Mouse (Mus musculus): Measurements from ENCODE around the gene Dcbld1.

The Dcbld1 gene

GRCm38 (mm10) chr10:52233301-52233968 lies at the start of gene Dcbld1:
Gene Dcbld1, plus strand, starts transcription at chr10:52233619.
- DNase-seq (ENCODE audit: low spot score in 2 of 2) = peak; percentile 26 to 40

GRCm38 (mm10) chr10:52185900-52186299 lies 47.5 kb upstream of the Dcbld1 start:
- no peak for DNase-seq (ENCODE audit: low spot score in 2 of 2)

DNA sequence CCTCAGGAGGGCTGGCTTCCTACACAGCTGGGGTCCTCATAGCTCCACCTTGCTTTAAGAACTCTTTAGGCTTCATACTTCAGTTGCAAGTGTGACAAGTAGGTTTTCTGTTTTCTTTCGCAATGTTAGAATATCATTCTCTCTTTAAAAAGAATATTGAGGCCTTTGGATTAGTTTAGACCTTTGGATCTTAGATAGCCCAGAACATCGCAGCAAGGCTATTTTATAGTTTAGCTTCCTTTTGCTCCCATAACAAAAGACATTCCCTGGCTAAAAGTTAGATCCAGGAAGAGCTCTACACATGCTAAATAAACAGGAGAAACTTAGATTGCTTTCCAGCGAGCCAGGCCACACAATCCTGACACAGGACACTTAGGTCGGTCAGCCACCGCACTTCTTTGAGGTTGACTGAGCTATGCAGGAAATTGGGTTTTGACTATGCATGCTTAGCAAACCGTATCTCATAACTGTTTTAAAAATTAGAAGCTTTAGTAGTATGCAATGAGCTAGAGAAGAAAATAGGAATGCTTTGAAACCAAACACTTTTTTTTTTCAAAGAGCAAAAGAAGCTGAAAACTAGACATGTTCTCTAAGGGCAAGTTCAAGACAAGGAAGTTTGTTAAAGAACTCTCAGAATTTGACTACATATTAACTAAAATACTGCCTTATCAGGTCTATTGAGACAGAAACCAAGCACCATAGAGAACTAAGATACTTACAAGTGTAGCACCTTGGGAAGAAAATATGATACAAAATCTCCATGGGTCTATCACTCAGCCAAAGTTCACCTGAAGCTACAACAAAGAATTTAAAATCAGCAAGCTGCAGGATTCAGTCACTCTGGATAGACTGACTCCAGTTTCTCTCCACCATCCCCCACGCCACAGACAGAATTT lies 38.2 kb upstream of the Dcbld1 start, which contains the start of gene Ros1:
Ros1 (minus strand) TSS at position 288 of the 896 bp plus-strand sequence.
- no peak for DNase-seq (ENCODE audit: low spot score in 2 of 2)

- DNase-seq (ENCODE audit: low spot score in 2 of 2) = no peak
Observed at GRCm38 (mm10) chr10:52204006-52204405, 29.4 kb upstream of the Dcbld1 start.

DNA sequence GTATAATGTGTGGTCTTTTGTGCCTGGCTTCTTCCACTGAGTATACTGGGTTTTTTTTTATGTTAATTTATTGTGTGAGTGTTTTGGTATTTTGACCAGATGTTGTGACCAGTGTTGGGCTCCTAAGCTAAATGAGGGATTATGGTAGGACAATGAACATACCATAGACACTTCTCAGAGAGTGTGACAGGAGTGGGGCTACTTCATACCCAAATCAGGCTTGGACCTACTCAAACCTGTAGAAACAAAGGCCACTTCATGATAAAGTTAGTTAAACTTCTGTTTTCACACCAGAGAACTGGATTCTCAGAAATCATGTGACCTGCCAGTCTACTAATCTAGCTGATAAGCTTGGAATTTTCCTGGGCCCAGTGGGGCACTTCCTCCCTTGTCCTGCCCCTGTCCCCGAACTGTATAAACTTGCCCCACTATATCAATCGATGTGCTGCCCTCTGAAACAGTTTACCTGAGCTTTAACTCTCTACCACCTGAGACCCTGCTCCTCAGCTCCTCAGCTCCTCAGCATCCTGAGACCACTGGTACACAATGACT lies 18.1 kb upstream of the Dcbld1 start:
- DNase-seq (ENCODE audit: low spot score in 2 of 2) = no peak

GRCm38 (mm10) chr10:52216797-52217563 lies 16.4 kb upstream of the Dcbld1 start:
- peak; percentile 44 to 67 for DNase-seq (ENCODE audit: low spot score in 2 of 2)

- no peak for DNase-seq (ENCODE audit: low spot score in 2 of 2)
Observed at GRCm38 (mm10) chr10:52217564-52217934, 15.9 kb upstream of the Dcbld1 start.

GRCm38 (mm10) chr10:52219600-52219999 lies 13.8 kb upstream of the Dcbld1 start:
- DNase-seq (ENCODE audit: low spot score in 2 of 2) = no peak

- peak in 1 of 2 experiments; percentile 9 for DNase-seq (ENCODE audit: low spot score in 2 of 2)
Observed at GRCm38 (mm10) chr10:52232196-52233176, 933 bp upstream of the Dcbld1 start.

DNA sequence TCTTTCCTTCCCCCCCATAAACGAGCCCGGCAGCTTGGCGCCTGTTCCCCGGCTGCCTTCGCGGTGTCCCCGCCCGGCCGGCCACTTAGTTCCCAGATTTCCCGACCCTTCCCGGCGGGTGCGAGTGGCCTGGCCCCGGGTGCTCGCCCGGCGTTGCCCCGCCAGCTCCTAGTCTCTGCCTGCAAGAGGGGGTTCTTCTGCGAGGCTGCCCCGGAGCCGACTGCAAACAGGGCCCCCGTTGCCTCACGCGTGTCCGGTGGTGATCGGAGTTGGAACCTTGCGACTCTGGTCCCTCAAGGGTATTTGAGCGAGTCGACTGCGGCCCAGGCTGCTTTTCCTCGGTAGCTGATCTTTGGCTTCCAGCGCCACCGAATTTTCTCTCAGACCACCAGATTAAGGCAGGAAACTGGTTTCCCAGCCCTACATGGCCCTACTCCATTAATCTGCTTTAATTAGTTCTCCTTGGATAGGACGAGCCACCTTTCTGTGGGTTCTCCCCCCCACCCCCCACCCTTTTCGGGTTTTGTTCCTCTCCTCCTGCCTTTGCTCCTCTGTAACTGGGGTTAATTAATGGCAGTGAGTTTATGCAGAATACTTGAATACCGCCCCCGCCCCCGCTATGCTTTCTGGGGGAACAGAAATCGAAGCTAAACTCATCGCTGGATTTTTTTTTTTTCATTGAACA lies 692 bp downstream of the Dcbld1 start:
- peak; percentile 27 to 39 for DNase-seq (ENCODE audit: low spot score in 2 of 2)

- DNase-seq (ENCODE audit: low spot score in 2 of 2) = no peak
Observed at GRCm38 (mm10) chr10:52234654-52234981, 1.2 kb downstream of the Dcbld1 start.

- DNase-seq (ENCODE audit: low spot score in 2 of 2) = no peak
Observed at GRCm38 (mm10) chr10:52235461-52235860, 2.0 kb downstream of the Dcbld1 start.

DNA sequence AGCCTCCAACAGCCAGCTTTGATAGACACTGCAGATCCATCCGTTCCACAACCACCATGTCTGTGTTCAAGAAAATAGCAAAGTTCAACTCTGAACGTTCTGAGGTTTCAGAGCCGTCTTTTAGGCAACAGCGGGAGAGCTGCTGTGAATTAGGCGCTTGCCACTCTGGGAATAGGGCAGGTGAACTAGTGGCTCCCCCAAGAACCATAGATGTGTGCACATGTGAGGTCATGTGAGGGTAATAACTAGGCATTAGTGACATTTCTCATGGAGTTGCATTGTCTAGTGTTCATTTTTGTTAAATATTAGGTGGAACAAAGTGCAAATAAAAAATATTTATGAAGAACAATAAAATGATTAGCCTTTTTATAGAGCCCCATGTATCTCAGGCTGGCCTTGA lies 8.6 kb downstream of the Dcbld1 start:
- no peak for DNase-seq (ENCODE audit: low spot score in 2 of 2)

GRCm38 (mm10) chr10:52242680-52243323 lies 9.4 kb downstream of the Dcbld1 start:
- DNase-seq (ENCODE audit: low spot score in 2 of 2) = no peak

- DNase-seq (ENCODE audit: low spot score in 2 of 2) = no peak
Observed at GRCm38 (mm10) chr10:52246207-52246606, 12.8 kb downstream of the Dcbld1 start.

DNA sequence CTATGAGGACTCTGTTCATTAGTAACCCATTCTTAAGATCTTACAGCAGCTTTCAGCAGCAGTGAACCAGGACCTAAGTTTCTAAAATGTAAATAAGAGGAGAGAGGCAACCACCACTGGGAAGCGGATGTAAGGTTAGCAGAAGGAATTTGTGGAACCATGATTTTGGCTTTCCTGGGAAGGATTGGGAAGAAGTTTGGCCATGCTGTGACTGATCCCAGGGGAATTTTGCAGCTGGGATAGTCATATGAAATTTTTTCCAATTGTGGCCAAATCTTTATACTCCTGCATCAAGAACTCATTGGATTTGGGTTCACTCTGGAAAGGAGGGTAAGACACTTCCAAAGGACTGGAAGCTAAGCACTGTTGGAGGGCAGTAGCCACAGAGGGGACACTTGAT lies 18.8 kb downstream of the Dcbld1 start:
- DNase-seq (ENCODE audit: low spot score in 2 of 2) = no peak

DNA sequence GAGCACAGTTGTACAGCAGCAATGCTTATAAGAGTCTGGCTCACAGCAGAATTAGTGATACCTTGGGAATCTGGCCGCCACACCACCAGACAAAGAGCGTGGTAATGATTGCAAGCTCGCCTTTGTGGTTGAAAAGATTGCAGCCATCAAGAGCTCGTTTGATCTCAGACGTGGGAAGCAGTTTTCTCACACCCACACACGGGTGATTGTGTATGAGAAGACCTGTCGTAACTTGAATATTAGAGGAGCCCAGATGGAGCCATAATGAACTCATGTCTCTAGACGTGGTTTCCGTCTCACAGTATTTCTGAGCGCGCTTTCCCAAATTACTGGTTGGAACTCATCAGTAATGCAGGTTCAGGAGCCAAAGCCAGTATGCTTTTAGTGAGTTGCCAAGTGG lies 20.0 kb downstream of the Dcbld1 start:
- DNase-seq (ENCODE audit: low spot score in 2 of 2) = no peak

- no peak for DNase-seq (ENCODE audit: low spot score in 2 of 2)
Observed at GRCm38 (mm10) chr10:52257768-52258167, 24.3 kb downstream of the Dcbld1 start.

DNA sequence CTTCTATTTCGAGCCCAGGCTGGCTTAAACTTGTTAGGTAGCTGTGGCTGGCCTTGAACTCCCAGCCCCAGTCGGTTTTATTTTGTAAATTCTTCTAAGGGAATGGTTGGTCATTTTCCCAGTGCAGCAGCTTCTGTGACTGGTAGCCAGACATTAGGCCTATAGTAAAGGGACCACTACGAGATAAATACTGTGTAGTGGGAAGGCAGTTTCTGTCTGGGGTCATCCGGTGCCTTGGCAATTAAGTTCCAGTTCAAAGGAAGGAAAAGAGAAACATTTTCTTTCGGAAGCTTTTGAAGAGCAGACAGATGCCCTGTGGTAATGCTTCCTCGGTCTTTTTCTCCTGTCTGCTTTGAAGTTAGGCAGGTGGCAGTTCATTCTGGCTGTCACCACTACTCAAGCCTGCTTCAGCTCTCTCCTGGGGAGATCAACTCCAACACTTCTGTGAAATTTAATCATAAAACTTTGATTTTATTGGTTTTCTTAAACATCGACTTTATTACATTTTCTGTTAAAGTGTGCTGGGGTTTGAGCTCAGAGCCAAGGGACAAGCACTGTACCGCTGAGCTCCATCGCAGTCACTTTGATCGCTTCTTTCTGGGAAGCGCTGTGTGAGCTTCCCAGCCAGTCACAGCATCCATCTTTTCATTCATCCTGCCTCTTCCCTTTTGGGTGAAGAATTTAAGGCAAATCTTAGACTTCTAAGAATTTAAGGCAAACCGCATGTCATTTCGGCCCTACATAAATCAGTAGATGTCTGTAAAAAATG lies 24.9 kb downstream of the Dcbld1 start:
- DNase-seq (ENCODE audit: low spot score in 2 of 2) = no peak

Data from urinary bladder, postnatal 36 days (tissue).